25 mouse cellular contexts compared by ENCODE assay signal in genomic region chr7:80491995-80492394, GRCm38 (mm10). TPM values are rescaled to one million over a fixed set of nuclear protein-coding genes. Genes with fewer than 3 reads are reported as not detected.
DNase-seq lines count a peak whose midpoint lies in the region; ATAC-seq and TF ChIP-seq lines count a peak whose summit lies in the region.
"Had no signal": no experiment of that assay in that cellular context is flagged by ENCODE, and none has a peak within 500 bp of the region (broad histone marks: within the 10 kb centered on the region; RNA-seq: fewer than 3 reads in every experiment).

No protein-coding gene starts in this region.

- WGBS in liver, embryonic 12.5 days (ENCODE audit: insufficient replicate concordance): 66% methylated on average over 3 of the region's 3 CpGs
- 96% methylated on average over 3 of the region's 3 CpGs for WGBS in midbrain, embryonic 11.5 days
- 96% methylated on average over 3 of the region's 3 CpGs for WGBS in midbrain, postnatal 0 days

- ATAC-seq in liver, embryonic 12.5 days: 0 out of 2 replicates have a peak, but pooled peaks have one; percentile 44
- ATAC-seq in midbrain, embryonic 11.5 days (ENCODE audit: low FRiP score): no peak
- no peak for ATAC-seq in midbrain, postnatal 0 days (ENCODE audit: low FRiP score)
- ATAC-seq in inflammation-experienced regulatory T-cells, adult 6 months: no peak
- ATAC-seq: activated CD4-positive, CD25-positive, alpha-beta regulatory T cell, adult 4 months; CD4-positive, CD25-positive, alpha-beta regulatory T cell, adult 4 months; forebrain, embryonic 13.5 days; forebrain, embryonic 15.5 days; forebrain, postnatal 0 days; Patski had no signal

- H3K9ac ChIP-seq in liver, embryonic 12.5 days: no peak overlapping the region
- H3K9ac ChIP-seq in midbrain, embryonic 11.5 days (ENCODE audit: low read length): no peak overlapping the region
- no peak overlapping the region for H3K9ac ChIP-seq in midbrain, postnatal 0 days (replicated peaks; ENCODE audit: low read length, poor library complexity, severe bottlenecking)
- H3K9ac ChIP-seq: embryonic facial prominence, embryonic 12.5 days; forebrain, embryonic 13.5 days; forebrain, embryonic 15.5 days; forebrain, postnatal 0 days had no signal

- no peak overlapping the region for H3K4me2 ChIP-seq in liver, embryonic 12.5 days
- H3K4me2 ChIP-seq in midbrain, embryonic 11.5 days: no peak overlapping the region
- no peak overlapping the region for H3K4me2 ChIP-seq in midbrain, postnatal 0 days (ENCODE audit: low read depth, low read length, poor library complexity, severe bottlenecking)
- H3K4me2 ChIP-seq: embryonic facial prominence, embryonic 12.5 days; forebrain, embryonic 13.5 days; forebrain, embryonic 15.5 days had no signal

- no peak for DNase-seq in liver
- DNase-seq in midbrain, embryonic 11.5 days (ENCODE audit: low spot score, missing footprints): peak; percentile 44
- no peak for DNase-seq in midbrain, postnatal 0 days (ENCODE audit: low spot score)
- peak; percentile 11 for DNase-seq in c-Kit-negative CD71-positive TER-119-positive erythroid progenitor cells, embryonic 14.5 days (ENCODE audit: low read depth, low spot score)
- peak; percentile 62 for DNase-seq in c-Kit-positive CD71-positive TER-119-positive erythroid progenitor cells, embryonic 14.5 days (ENCODE audit: low spot score)
- no peak for DNase-seq in frontal cortex, adult 2 months (ENCODE audit: extremely low spot score in 1 of 2, low spot score in 1 of 2)
- DNase-seq: adrenal gland, adult 8-10 months; adrenal gland, postnatal 14 days; B cell, adult 2 months; cerebellum, adult 11-12 months; cerebellum, adult 2 months; cerebellum, adult 9-10 months; cerebellum, postnatal 10 days; cerebellum, postnatal 25 days; forebrain, postnatal 0 days had no signal

- H3K27ac ChIP-seq in liver, embryonic 12.5 days: peak overlapping the region; percentile 71; the same call in 1 of the 2 replicates
- no peak overlapping the region for H3K27ac ChIP-seq in midbrain, embryonic 11.5 days (ENCODE audit: low read depth, low read length)
- H3K27ac ChIP-seq in midbrain, postnatal 0 days (ENCODE audit: low read depth, low read length): no peak overlapping the region
- H3K27ac ChIP-seq: embryonic facial prominence, embryonic 10.5 days; embryonic facial prominence, embryonic 12.5 days; forebrain, embryonic 13.5 days; forebrain, embryonic 15.5 days had no signal

- no peak overlapping the region for H3K4me3 ChIP-seq in liver, embryonic 12.5 days
- no peak overlapping the region for H3K4me3 ChIP-seq in midbrain, embryonic 11.5 days (ENCODE audit: low read depth, low read length)
- H3K4me3 ChIP-seq in midbrain, postnatal 0 days (ENCODE audit: low read depth, low read length): no peak overlapping the region
- H3K4me3 ChIP-seq: embryonic facial prominence, embryonic 10.5 days; embryonic facial prominence, embryonic 12.5 days; forebrain, embryonic 13.5 days; forebrain, embryonic 15.5 days had no signal

- no peaks in the 10 kb centered on the region for H3K27me3 ChIP-seq in liver, embryonic 12.5 days (replicated peaks)
- H3K27me3 ChIP-seq in midbrain, embryonic 11.5 days (ENCODE audit: control insufficient read depth, insufficient read depth, low read length): no peaks in the 10 kb centered on the region
- H3K27me3 ChIP-seq in midbrain, postnatal 0 days (ENCODE audit: insufficient read depth, low read length): no peaks in the 10 kb centered on the region
- H3K27me3 ChIP-seq: CH12.LX; embryonic facial prominence, embryonic 12.5 days; forebrain, embryonic 13.5 days; forebrain, embryonic 15.5 days; Patski had no signal

- no peak for TF ChIP-seq CTCF in midbrain, postnatal 0 days (IDR thresholded peaks at IDR 0.05)

- peaks cover 95% of the 10 kb centered on the region for H3K36me3 ChIP-seq in liver, embryonic 12.5 days
- 0 out of 2 replicates have a peak, but pooled peaks cover 2% of the 10 kb centered on the region for H3K36me3 ChIP-seq in midbrain, embryonic 11.5 days (ENCODE audit: control insufficient read depth, insufficient read depth, low read length)
- no peaks in the 10 kb centered on the region for H3K36me3 ChIP-seq in midbrain, postnatal 0 days (ENCODE audit: insufficient read depth, low read length)

- H3K4me1 ChIP-seq in liver, embryonic 12.5 days: peaks cover 33% of the 10 kb centered on the region
- no peaks in the 10 kb centered on the region for H3K4me1 ChIP-seq in midbrain, embryonic 11.5 days (ENCODE audit: control insufficient read depth, insufficient read depth, low read length)
- H3K4me1 ChIP-seq in midbrain, postnatal 0 days (ENCODE audit: insufficient read depth, low read length): no peaks in the 10 kb centered on the region
- H3K4me1 ChIP-seq: embryonic facial prominence, embryonic 10.5 days; embryonic facial prominence, embryonic 12.5 days; forebrain, embryonic 13.5 days; forebrain, embryonic 15.5 days had no signal

- no peaks in the 10 kb centered on the region for H3K9me3 ChIP-seq in liver, embryonic 12.5 days (replicated peaks)
- H3K9me3 ChIP-seq in midbrain, embryonic 11.5 days (ENCODE audit: control insufficient read depth, low read length): no peaks in the 10 kb centered on the region
- no peaks in the 10 kb centered on the region for H3K9me3 ChIP-seq in midbrain, postnatal 0 days (ENCODE audit: low read length)
- H3K9me3 ChIP-seq: embryonic facial prominence, embryonic 10.5 days; embryonic facial prominence, embryonic 12.5 days; forebrain, embryonic 13.5 days; forebrain, embryonic 15.5 days had no signal

RNA-seq across cellular contexts. Expression of gene Blm, which starts 42.9 kb away (rescaled TPM):
- 47.2 and 47.8 TPM in 2 replicates for polyA plus RNA-seq in liver, embryonic 12.5 days (2016; fragmentation: Nextera tagmentation; extraction: Ambion mirVana)
- 38.1 and 43.9 TPM in 2 replicates for polyA plus RNA-seq in midbrain, embryonic 11.5 days (2014; fragmentation: Nextera tagmentation; extraction: Ambion mirVana)
- 6.4 and 8.4 TPM in 2 replicates for total RNA-seq in midbrain, postnatal 0 days (2014; rRNA removed)
- 4.0 and 5.0 TPM in 2 replicates for polyA plus RNA-seq in midbrain, postnatal 0 days (2015; fragmentation: Nextera tagmentation; extraction: Ambion mirVana)
- 10 to 100 TPM in 1 of 3 experiments, 1 to 10 TPM in 2; 6.5 to 10.1 (median 9.6) TPM for polyA plus RNA-seq in inflammation-experienced regulatory T-cells, adult 6 months (2017; shearing (Covaris generic))
- 3.9 and 4.8 TPM in 2 replicates for polyA plus RNA-seq in frontal cortex, adult 2 months (2012; rRNA removed)

Comparison
In these comparisons a context has a peak if more than half of its experiments do, and no peak if none do; other contexts are left out.
1. DNase-seq: peak in midbrain, embryonic 11.5 days (single experiment), c-Kit-negative CD71-positive TER-119-positive erythroid progenitor cells, embryonic 14.5 days (single experiment) and c-Kit-positive CD71-positive TER-119-positive erythroid progenitor cells, embryonic 14.5 days (single experiment); none in liver (single experiment), midbrain, postnatal 0 days (single experiment) and frontal cortex, adult 2 months (0 of 2).